Mouse (Mus musculus) heart, postnatal 0 days (tissue): Measurements from ENCODE around the gene Meltf.

Experiments used
- CTCF ChIP-seq: IDR thresholded peaks from 2 replicates; pipeline ENCODE4 v1.5.1; 2016; ENCODE audit warnings: antibody characterized with exemption, control low read depth, low read depth
- EP300 ChIP-seq: IDR thresholded peaks from 2 replicates; pipeline ENCODE4 v1.6.1; 2016; ENCODE audit warnings: antibody characterized with exemption, low read depth

DNA sequence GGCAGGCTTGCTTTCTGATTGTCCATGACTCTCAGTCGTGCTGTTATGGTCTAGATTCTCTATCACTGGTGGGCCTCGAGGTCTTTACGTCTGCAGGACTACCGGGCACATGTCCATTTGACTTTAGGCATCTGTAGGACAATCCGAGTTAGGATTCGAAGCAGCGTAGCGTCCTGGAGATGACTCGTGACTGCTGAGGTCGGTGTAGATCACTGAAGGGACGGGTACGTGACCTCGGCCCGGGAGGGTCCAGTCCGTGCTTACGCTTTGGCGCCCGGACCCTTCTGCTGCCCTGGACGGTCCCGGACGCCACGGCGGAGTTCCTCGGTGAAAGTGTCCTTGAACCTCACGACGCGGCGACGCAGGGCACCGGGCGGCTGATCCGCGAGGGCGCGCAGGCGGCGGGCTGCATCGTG lies 69.3 kb downstream of the Meltf start:
- TF ChIP-seq CTCF: no peak
- no peak for TF ChIP-seq EP300
